17 mouse cellular contexts compared by ENCODE assay signal in genomic region chr4:47281920-47282682, GRCm38 (mm10).
DNase-seq lines count a peak whose midpoint lies in the region; ATAC-seq lines count a peak whose summit lies in the region.
"Had no signal": no experiment of that assay in that cellular context is flagged by ENCODE, and none has a peak within 500 bp of the region (broad histone marks: within the 10 kb centered on the region; RNA-seq: fewer than 3 reads in every experiment).

No protein-coding gene starts in this region.

- DNase-seq in frontal cortex, postnatal 10 days (ENCODE audit: low spot score in 2 of 2): no peak
- peak; percentile 49 to 70 for DNase-seq in right cerebral cortex, postnatal 10 days (ENCODE audit: low spot score in 2 of 2)
- no peak for DNase-seq in right cerebral cortex, postnatal 4 days
- DNase-seq in kidney, adult 11 months: no peak
- DNase-seq: adrenal gland, postnatal 10 days; cerebellum, adult 18-20 months; cerebellum, adult 9-11 months; cerebellum, postnatal 36 days; heart, adult 18-20 months; heart, postnatal 10 days; kidney, adult 18-20 months had no signal

- ATAC-seq in frontal cortex, adult (ENCODE audit: low TSS enrichment): peak; percentile 61
- ATAC-seq in forebrain, embryonic 16.5 days: peak; percentile 80
- ATAC-seq: hindbrain, postnatal 0 days had no signal

- no peaks in the 10 kb centered on the region for H3K36me3 ChIP-seq in forebrain, embryonic 16.5 days (ENCODE audit: control insufficient read depth, insufficient read depth)
- H3K36me3 ChIP-seq: embryonic facial prominence, embryonic 13.5 days; heart, embryonic 10.5 days; hindbrain, embryonic 13.5 days had no signal

- no peak overlapping the region for H3K9ac ChIP-seq in forebrain, embryonic 16.5 days (replicated peaks; ENCODE audit: low read depth, low read length)
- H3K9ac ChIP-seq: embryonic facial prominence, embryonic 13.5 days; hindbrain, embryonic 13.5 days had no signal

- H3K4me1 ChIP-seq in forebrain, embryonic 16.5 days (replicated peaks; ENCODE audit: control insufficient read depth, insufficient read depth, low read length): peaks cover 6% of the 10 kb centered on the region; the same call in 1 of the 2 replicates

- 59% methylated on average over 6 of the region's 6 CpGs for WGBS in forebrain, embryonic 16.5 days

- no peak overlapping the region for H3K4me3 ChIP-seq in forebrain, embryonic 16.5 days (replicated peaks; ENCODE audit: low read length)
- H3K4me3 ChIP-seq: embryonic facial prominence, embryonic 13.5 days; heart, embryonic 10.5 days; hindbrain, embryonic 13.5 days had no signal

- peak overlapping the region; percentile 69 for H3K27ac ChIP-seq in forebrain, embryonic 16.5 days (ENCODE audit: low read length)
- H3K27ac ChIP-seq: embryonic facial prominence, embryonic 13.5 days; heart, embryonic 10.5 days; hindbrain, embryonic 13.5 days; hindbrain, postnatal 0 days had no signal

- no peaks in the 10 kb centered on the region for H3K27me3 ChIP-seq in forebrain, embryonic 16.5 days (replicated peaks; ENCODE audit: control insufficient read depth, insufficient read depth, low read length)
- H3K27me3 ChIP-seq: embryonic facial prominence, embryonic 13.5 days had no signal

- H3K9me3 ChIP-seq in forebrain, embryonic 16.5 days (ENCODE audit: control insufficient read depth, low read length): no peaks in the 10 kb centered on the region
- H3K9me3 ChIP-seq: embryonic facial prominence, embryonic 13.5 days; heart, embryonic 10.5 days; hindbrain, embryonic 13.5 days had no signal

- H3K4me2 ChIP-seq in forebrain, embryonic 16.5 days (ENCODE audit: low read length): no peak overlapping the region
- H3K4me2 ChIP-seq: embryonic facial prominence, embryonic 13.5 days; hindbrain, embryonic 13.5 days had no signal

Comparison
In these comparisons a context has a peak if more than half of its experiments do, and no peak if none do; other contexts are left out.
1. DNase-seq: peak in right cerebral cortex, postnatal 10 days (2 of 2); none in frontal cortex, postnatal 10 days (0 of 2), right cerebral cortex, postnatal 4 days (single experiment) and kidney, adult 11 months (single experiment).